Mouse (Mus musculus): ENCODE data around the gene 4921539E11Rik. TPM values are rescaled to one million over a fixed set of nuclear protein-coding genes. Genes with fewer than 3 reads are reported as not detected.

The 4921539E11Rik gene
- polyA plus RNA-seq, 1 experiment from 2014 or later: not detected

Other genes starting within 250 kb of the 4921539E11Rik start
- 33.9 and 41.5 TPM in 2 replicates for gene Mier1, start 176.5 kb downstream of the 4921539E11Rik start, polyA plus RNA-seq (2016; fragmentation: Nextera tagmentation; extraction: Ambion mirVana)
- 3.2 and 4.4 TPM in 2 replicates for gene Wdr78, start 176.3 kb downstream of the 4921539E11Rik start, polyA plus RNA-seq (2016; fragmentation: Nextera tagmentation; extraction: Ambion mirVana)
- 10.4 and 10.5 TPM in 2 replicates for gene Slc35d1, start 75.7 kb downstream of the 4921539E11Rik start, polyA plus RNA-seq (2016; fragmentation: Nextera tagmentation; extraction: Ambion mirVana)
- gene Oma1, start 22.9 kb upstream of the 4921539E11Rik start, polyA plus RNA-seq (2016; fragmentation: Nextera tagmentation; extraction: Ambion mirVana): 16.7 and 17.6 TPM in 2 replicates